Mouse (Mus musculus) heart, embryonic 11.5 days (tissue): Measurements from ENCODE around the gene AC153137.1. TPM values are rescaled to one million over a fixed set of nuclear protein-coding genes. Genes with fewer than 3 reads are reported as not detected.

Experiments
- ATAC-seq: fragments of 200-750 bp; cut with Nextera tagmentation; replicated peaks from 2 replicates; pipeline ENCODE4 v1.8.0; 2017; ENCODE audit warnings: moderate library complexity; ENCODE audit not compliant: insufficient number of reproducible peaks, low FRiP score, low TSS enrichment
- H3K27ac ChIP-seq: fragments of 300-500 bp; sonication (generic); 2 replicates; pipeline ENCODE4 v1.5.1; 2014; ENCODE audit warnings: mild to moderate bottlenecking, low read depth, low read length
- H3K27me3 ChIP-seq: fragments of 300-500 bp; sonication (generic); 2 replicates; pipeline ENCODE4 v1.6.1; 2014; ENCODE audit warnings: mild to moderate bottlenecking, low read length, mixed read lengths; ENCODE audit not compliant: control insufficient read depth, insufficient read depth
- H3K36me3 ChIP-seq: fragments of 300-500 bp; sonication (generic); 2 replicates; pipeline ENCODE4 v1.6.1; 2014; ENCODE audit warnings: mild to moderate bottlenecking, low read length, moderate library complexity, mixed read lengths; ENCODE audit not compliant: control insufficient read depth, insufficient read depth
- H3K4me1 ChIP-seq: fragments of 300-500 bp; sonication (generic); 2 replicates; pipeline ENCODE4 v1.6.1; 2014; ENCODE audit warnings: low read length; ENCODE audit not compliant: control insufficient read depth, insufficient read depth
- H3K4me2 ChIP-seq: fragments of 300-500 bp; sonication (generic); 2 replicates; pipeline ENCODE4 v1.6.1; 2014; ENCODE audit warnings: mild to moderate bottlenecking, moderate library complexity
- H3K4me3 ChIP-seq: fragments of 300-500 bp; sonication (generic); 2 replicates; pipeline ENCODE4 v1.5.1; 2014; ENCODE audit warnings: low read depth, low read length
- H3K9ac ChIP-seq: fragments of 300-500 bp; sonication (generic); 2 replicates; pipeline ENCODE4 v1.6.1; 2014; ENCODE audit warnings: mild to moderate bottlenecking, low read depth, low read length, moderate library complexity
- H3K9me3 ChIP-seq: fragments of 300-500 bp; sonication (generic); replicated peaks from 2 replicates; pipeline ENCODE4 v1.6.1; 2016; ENCODE audit warnings: low read length; ENCODE audit not compliant: control insufficient read depth
- WGBS: fragments of 180-500 bp; shearing (Covaris S2); extraction: QIAGEN DNeasy Blood & Tissue Kit; methylation state at CpG from one replicate; pipeline ENCODE4 v1.1.7; 2014; ENCODE audit not compliant: insufficient replicate concordance; 5-methylcytosine and 5-hydroxymethylcytosine counted together
- polyA plus RNA-seq: library from polyadenylated mRNA; unstranded; fragments of >200 nt; fragmentation: Nextera tagmentation; extraction: Ambion mirVana; gene quantifications from 2 replicates; pipeline ENCODE4 v1.2.1, GENCODE M21; 2014

Gene AC153137.1
- polyA plus RNA-seq, 1 experiment from 2014 or later = not detected

GRCm38 (mm10) chr1:30930823-30931222 is 46.9 kb downstream of the AC153137.1 start:
- H3K36me3 ChIP-seq = no peaks in the 10 kb centered on the region
- 52% methylated on average over 2 of the region's 2 CpGs for whole genome bisulfite sequencing

DNA sequence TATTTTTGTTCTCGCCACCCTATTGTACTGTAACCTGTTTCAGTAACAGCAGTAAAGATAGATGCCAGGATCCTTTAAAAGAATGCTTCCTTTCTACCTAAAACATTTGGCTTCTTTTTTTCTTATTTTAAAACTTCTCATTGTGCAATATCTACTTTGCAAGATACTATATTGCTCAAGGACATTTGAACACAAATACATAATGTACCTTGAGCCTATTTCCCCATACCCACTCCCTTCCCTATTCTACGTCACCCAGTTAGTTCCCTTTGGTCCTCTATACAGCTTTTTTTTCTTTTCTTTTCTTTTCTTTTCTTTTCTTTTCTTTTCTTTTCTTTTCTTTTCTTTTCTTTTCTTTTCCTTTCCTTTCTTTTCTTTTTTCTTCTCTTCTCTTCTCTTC is 47.6 kb downstream of the AC153137.1 start:
- Histone ChIP-seq H3K4me1 (no peaks in the 10 kb centered on the region), H3K4me3 (no peak overlapping the region), H3K36me3 (no peaks in the 10 kb centered on the region), H3K4me2 (no peak overlapping the region), H3K9ac (no peak overlapping the region), H3K27me3 (no peaks in the 10 kb centered on the region), H3K27ac (no peak overlapping the region), H3K9me3 (no peaks in the 10 kb centered on the region)
- no peak for ATAC-seq
- 77% methylated on average over 2 of the region's 2 CpGs for WGBS

More at GRCm38 (mm10) chr1:30930823-30931222, 46.9 kb downstream of the AC153137.1 start:
- Histone ChIP-seq H3K9ac (no peak overlapping the region), H3K4me1 (no peaks in the 10 kb centered on the region), H3K9me3 (no peaks in the 10 kb centered on the region), H3K27me3 (no peaks in the 10 kb centered on the region), H3K4me3 (no peak overlapping the region), H3K4me2 (no peak overlapping the region), H3K27ac (no peak overlapping the region)
- no peak for ATAC-seq

Other genes with a start within 250 kb of the AC153137.1 start
- gene Phf3, start 104.0 kb downstream of the AC153137.1 start, polyA plus RNA-seq = 26.4 and 39.4 TPM in 2 replicates
- not detected in 2 replicates for gene Lgsn, start 198.4 kb upstream of the AC153137.1 start, polyA plus RNA-seq
- not detected in 2 replicates for gene 4931428L18Rik, start 244.7 kb upstream of the AC153137.1 start, polyA plus RNA-seq
- not detected in 2 replicates for gene Pih1d3, start 244.9 kb upstream of the AC153137.1 start, polyA plus RNA-seq